ENCODE assay signal across 8 mouse cellular contexts in genomic region chr10:28493271-28493861, GRCm38 (mm10).
DNase-seq lines count a peak whose midpoint lies in the region; ATAC-seq and TF ChIP-seq lines count a peak whose summit lies in the region.

No protein-coding gene starts in this region.

- H3K27me3 ChIP-seq in cerebellum, adult 2 months (ENCODE audit: control insufficient read depth, insufficient read depth, low read length) = no peaks in the 10 kb centered on the region
- no peaks in the 10 kb centered on the region for H3K27me3 ChIP-seq in midbrain, embryonic 14.5 days (ENCODE audit: control insufficient read depth, insufficient read depth, low read length)
- no peaks in the 10 kb centered on the region for H3K27me3 ChIP-seq in intestine, embryonic 15.5 days (replicated peaks)

- H3K4me3 ChIP-seq in cerebellum, adult 2 months (replicated peaks; ENCODE audit: insufficient read depth, low read depth, low read length) = no peak overlapping the region
- peak overlapping the region; percentile 21; the same call in 1 of the 2 replicates for H3K4me3 ChIP-seq in midbrain, embryonic 14.5 days (replicated peaks; ENCODE audit: low read depth, low read length)
- H3K4me3 ChIP-seq in intestine, embryonic 15.5 days (replicated peaks) = no peak overlapping the region

- no peaks in the 10 kb centered on the region for H3K36me3 ChIP-seq in midbrain, embryonic 14.5 days (ENCODE audit: control insufficient read depth, insufficient read depth, low read length)
- H3K36me3 ChIP-seq in intestine, embryonic 15.5 days = no peaks in the 10 kb centered on the region

- WGBS in cerebellum, adult 2 months = 36% methylated on average over 7 of the region's 7 CpGs
- WGBS in midbrain, embryonic 14.5 days = under 1% methylated on average over 7 of the region's 7 CpGs
- WGBS in intestine, embryonic 15.5 days = 55% methylated on average over 7 of the region's 7 CpGs

- no peak for TF ChIP-seq CTCF in cerebellum, adult 2 months (IDR thresholded peaks at IDR 0.05; ENCODE audit: borderline replicate concordance, insufficient read depth, low read depth, low read length)

- ATAC-seq in frontal cortex, adult (ENCODE audit: low TSS enrichment) = peak; percentile 92
- ATAC-seq in midbrain, embryonic 14.5 days (ENCODE audit: low FRiP score, low TSS enrichment) = peak; percentile 89
- no peak for ATAC-seq in intestine, embryonic 15.5 days

- H3K9ac ChIP-seq in midbrain, embryonic 14.5 days (replicated peaks; ENCODE audit: low read length) = peak overlapping the region; percentile 45
- H3K9ac ChIP-seq in intestine, embryonic 15.5 days = no peak overlapping the region

- DNase-seq in ES-CJ7 (ENCODE audit: low read depth, low spot score) = peak; percentile 73
- DNase-seq in cerebellum, adult 2 months = peak; percentile 37 to 54
- DNase-seq in left cerebral cortex, adult 11 months (ENCODE audit: low spot score) = peak; percentile 29
- DNase-seq in midbrain, embryonic 14.5 days = peak; percentile 80
- DNase-seq in adrenal gland, postnatal 36 days = no peak
- DNase-seq in ovary, postnatal 10 days (ENCODE audit: low spot score) = no peak

- H3K27ac ChIP-seq in cerebellum, adult 2 months (ENCODE audit: insufficient read depth, low read length) = peak overlapping the region; percentile 85; the same call in 1 of the 2 replicates
- H3K27ac ChIP-seq in midbrain, embryonic 14.5 days (replicated peaks; ENCODE audit: low read depth, low read length) = peak overlapping the region; percentile 52
- H3K27ac ChIP-seq in intestine, embryonic 15.5 days = no peak overlapping the region

- H3K4me2 ChIP-seq in midbrain, embryonic 14.5 days (ENCODE audit: low read length) = peak overlapping the region; percentile 50
- H3K4me2 ChIP-seq in intestine, embryonic 15.5 days (replicated peaks) = no peak overlapping the region

- H3K9me3 ChIP-seq in midbrain, embryonic 14.5 days (ENCODE audit: control insufficient read depth, low read length) = no peaks in the 10 kb centered on the region
- no peaks in the 10 kb centered on the region for H3K9me3 ChIP-seq in intestine, embryonic 15.5 days

- TF ChIP-seq POLR2A in cerebellum, adult 2 months (IDR thresholded peaks at IDR 0.05; ENCODE audit: borderline replicate concordance, insufficient read depth, low read length) = no peak

- H3K4me1 ChIP-seq in cerebellum, adult 2 months (ENCODE audit: control insufficient read depth, insufficient read depth, low read length) = peaks cover 12% of the 10 kb centered on the region
- H3K4me1 ChIP-seq in midbrain, embryonic 14.5 days (ENCODE audit: control insufficient read depth, insufficient read depth, low read length) = peaks cover 12% of the 10 kb centered on the region
- H3K4me1 ChIP-seq in intestine, embryonic 15.5 days (replicated peaks) = no peaks in the 10 kb centered on the region

Comparison
In these comparisons a context has a peak if more than half of its experiments do, and no peak if none do; other contexts are left out.
1. DNase-seq: peak in ES-CJ7 (single experiment), cerebellum, adult 2 months (2 of 2), left cerebral cortex, adult 11 months (single experiment) and midbrain, embryonic 14.5 days (single experiment); none in adrenal gland, postnatal 36 days (0 of 2) and ovary, postnatal 10 days (single experiment).